Mouse (Mus musculus) bone marrow macrophage, adult 2 months (primary cell): Measurements from ENCODE around the gene Creb5.

Source experiments
- CTCF ChIP-seq: IDR thresholded peaks from 2 replicates; pipeline ENCODE4 v1.5.1; 2012; ENCODE audit warnings: low read depth, mild to moderate bottlenecking, low read length, moderate library complexity
- POLR2A ChIP-seq: IDR thresholded peaks from 2 replicates; pipeline ENCODE4 v1.6.1; 2012; ENCODE audit warnings: mild to moderate bottlenecking, low read depth, low read length, borderline replicate concordance

GRCm38 (mm10) chr6:53704440-53704839 lies 417.4 kb downstream of the Creb5 start:
- TF ChIP-seq POLR2A: no peak
- no peak for TF ChIP-seq CTCF
